Mouse (Mus musculus): ENCODE data around the gene Ahnak2. TPM values are rescaled to one million over a fixed set of nuclear protein-coding genes. Genes with fewer than 3 reads are reported as not detected.

The Ahnak2 gene
- polyA plus RNA-seq, 1 experiment from 2014 or later: 1.3 TPM

GRCm38 (mm10) chr12:112762018-112762417, 40.4 kb downstream of the Ahnak2 start:
- Histone ChIP-seq H3K4me2 (no peak overlapping the region), H3K4me3 (no peak overlapping the region), H3K9ac (no peak overlapping the region), H3K36me3 (replicated peaks) (no peaks in the 10 kb centered on the region), H3K4me1 (no peaks in the 10 kb centered on the region), H3K27me3 (replicated peaks) (no peaks in the 10 kb centered on the region), H3K27ac (no peak overlapping the region), H3K9me3 (no peaks in the 10 kb centered on the region)
- no peak for ATAC-seq (replicated peaks)
- 90% methylated on average over 3 of the region's 3 CpGs for WGBS

- WGBS: 87% methylated on average over 4 of the region's 4 CpGs
- H3K4me1 ChIP-seq: no peaks in the 10 kb centered on the region
- no peak overlapping the region for H3K9ac ChIP-seq
- no peak overlapping the region for H3K27ac ChIP-seq
- H3K4me2 ChIP-seq: no peak overlapping the region
- ATAC-seq (replicated peaks): no peak
- H3K4me3 ChIP-seq: no peak overlapping the region
- no peaks in the 10 kb centered on the region for H3K9me3 ChIP-seq
- H3K27me3 ChIP-seq (replicated peaks): no peaks in the 10 kb centered on the region
- H3K36me3 ChIP-seq (replicated peaks): no peaks in the 10 kb centered on the region
Observed at GRCm38 (mm10) chr12:112761411-112761810, 41.0 kb downstream of the Ahnak2 start.

- Histone ChIP-seq H3K4me3 (no peak within 1 kb of the TSS), H3K4me2 (no peak within 1 kb of the TSS), H3K27me3 (replicated peaks) (no peaks in the 10 kb centered on the region), H3K4me1 (no peaks in the 10 kb centered on the region), H3K9ac (no peak within 1 kb of the TSS), H3K9me3 (no peaks in the 10 kb centered on the region), H3K36me3 (replicated peaks) (no peaks in the 10 kb centered on the region), H3K27ac (no peak within 1 kb of the TSS)
- ATAC-seq (replicated peaks): no peak
- WGBS: 47% methylated on average over 4 of the region's 4 CpGs
Observed at GRCm38 (mm10) chr12:112760154-112760926, 42.1 kb downstream of the Ahnak2 start, which contains the start of gene Pld4. Gene Pld4, plus strand, starts transcription at chr12:112760655.

- no peak overlapping the region for H3K4me3 ChIP-seq
- H3K36me3 ChIP-seq (replicated peaks): no peaks in the 10 kb centered on the region
- no peaks in the 10 kb centered on the region for H3K4me1 ChIP-seq
- H3K4me2 ChIP-seq: no peak overlapping the region
- ATAC-seq (replicated peaks): no peak
- WGBS: 90% methylated on average over 3 of the region's 3 CpGs
- H3K27me3 ChIP-seq (replicated peaks): no peaks in the 10 kb centered on the region
- no peak overlapping the region for H3K9ac ChIP-seq
- no peaks in the 10 kb centered on the region for H3K9me3 ChIP-seq
- no peak overlapping the region for H3K27ac ChIP-seq
Observed at GRCm38 (mm10) chr12:112759471-112759870, 43.0 kb downstream of the Ahnak2 start.

GRCm38 (mm10) chr12:112757896-112758295, 44.6 kb downstream of the Ahnak2 start:
- Histone ChIP-seq H3K27ac (no peak overlapping the region), H3K4me2 (no peak overlapping the region), H3K9ac (no peak overlapping the region), H3K36me3 (replicated peaks) (no peaks in the 10 kb centered on the region), H3K9me3 (no peaks in the 10 kb centered on the region), H3K4me1 (no peaks in the 10 kb centered on the region), H3K27me3 (replicated peaks) (no peaks in the 10 kb centered on the region), H3K4me3 (no peak overlapping the region)
- ATAC-seq (replicated peaks): no peak
- WGBS: 95% methylated on average over 5 of the region's 5 CpGs

- 68% methylated on average over 4 of the region's 4 CpGs for WGBS
- no peaks in the 10 kb centered on the region for H3K4me1 ChIP-seq
Observed at GRCm38 (mm10) chr12:112755900-112756299, 46.6 kb downstream of the Ahnak2 start.

GRCm38 (mm10) chr12:112752399-112752798, 50.1 kb downstream of the Ahnak2 start:
- Histone ChIP-seq H3K4me1 (peaks cover 7% of the 10 kb centered on the region), H3K9me3 (no peaks in the 10 kb centered on the region), H3K9ac (no peak overlapping the region), H3K4me2 (no peak overlapping the region), H3K27me3 (replicated peaks) (no peaks in the 10 kb centered on the region), H3K36me3 (replicated peaks) (no peaks in the 10 kb centered on the region), H3K4me3 (no peak overlapping the region), H3K27ac (no peak overlapping the region)
- WGBS: 57% methylated on average over 2 of the region's 2 CpGs
- no peak for ATAC-seq (replicated peaks)

More at GRCm38 (mm10) chr12:112755900-112756299, 46.6 kb downstream of the Ahnak2 start:
- no peak overlapping the region for H3K9ac ChIP-seq
- H3K4me2 ChIP-seq: no peak overlapping the region
- H3K27me3 ChIP-seq (replicated peaks): no peaks in the 10 kb centered on the region
- H3K9me3 ChIP-seq: no peaks in the 10 kb centered on the region
- H3K27ac ChIP-seq: no peak overlapping the region
- ATAC-seq (replicated peaks): no peak
- H3K36me3 ChIP-seq (replicated peaks): no peaks in the 10 kb centered on the region
- no peak overlapping the region for H3K4me3 ChIP-seq

GRCm38 (mm10) chr12:112750976-112751375, 51.5 kb downstream of the Ahnak2 start:
- H3K9me3 ChIP-seq: no peaks in the 10 kb centered on the region
- no peak overlapping the region for H3K4me2 ChIP-seq
- H3K9ac ChIP-seq: no peak overlapping the region
- H3K27ac ChIP-seq: no peak overlapping the region
- H3K36me3 ChIP-seq (replicated peaks): no peaks in the 10 kb centered on the region
- peaks cover 14% of the 10 kb centered on the region for H3K4me1 ChIP-seq
- H3K4me3 ChIP-seq: no peak overlapping the region
- no peak for ATAC-seq (replicated peaks)
- no peaks in the 10 kb centered on the region for H3K27me3 ChIP-seq (replicated peaks)
- WGBS: 88% methylated on average over 12 of the region's 12 CpGs

- H3K4me2 ChIP-seq: no peak overlapping the region
- H3K9me3 ChIP-seq: no peaks in the 10 kb centered on the region
- H3K27ac ChIP-seq: peak overlapping the region; percentile 86
- no peak overlapping the region for H3K4me3 ChIP-seq
- ATAC-seq (replicated peaks): peak; percentile 37
- no peaks in the 10 kb centered on the region for H3K27me3 ChIP-seq (replicated peaks)
- 72% methylated on average over 8 of the region's 8 CpGs for WGBS
- H3K4me1 ChIP-seq: peaks cover 14% of the 10 kb centered on the region
- H3K36me3 ChIP-seq (replicated peaks): peaks cover 13% of the 10 kb centered on the region; the same call in 1 of the 2 replicates
- peak overlapping the region; percentile 27 for H3K9ac ChIP-seq
Observed at GRCm38 (mm10) chr12:112747606-112747970, 54.9 kb downstream of the Ahnak2 start.

- no peaks in the 10 kb centered on the region for H3K27me3 ChIP-seq (replicated peaks)
- no peaks in the 10 kb centered on the region for H3K9me3 ChIP-seq
- no peak overlapping the region for H3K4me3 ChIP-seq
- WGBS: 15% methylated on average over 10 of the region's 10 CpGs
- peak overlapping the region; percentile 86 for H3K27ac ChIP-seq
- peak; percentile 68 for ATAC-seq (replicated peaks)
- peaks cover 14% of the 10 kb centered on the region for H3K4me1 ChIP-seq
- H3K4me2 ChIP-seq: peak overlapping the region; percentile 10; the same call in 1 of the 2 replicates
- H3K9ac ChIP-seq: peak overlapping the region; percentile 27; the same call in 1 of the 2 replicates
- peaks cover 13% of the 10 kb centered on the region; the same call in 1 of the 2 replicates for H3K36me3 ChIP-seq (replicated peaks)
Observed at GRCm38 (mm10) chr12:112746808-112747605, 55.5 kb downstream of the Ahnak2 start.

- H3K27ac ChIP-seq: peak overlapping the region; percentile 86; the same call in 1 of the 2 replicates
Observed at GRCm38 (mm10) chr12:112746461-112746807, 56.0 kb downstream of the Ahnak2 start.

GRCm38 (mm10) chr12:112745716-112746115, 56.7 kb downstream of the Ahnak2 start:
- Histone ChIP-seq H3K4me3 (no peak overlapping the region), H3K4me2 (no peak overlapping the region)
- no peak for ATAC-seq (replicated peaks)

More at GRCm38 (mm10) chr12:112746461-112746807, 56.0 kb downstream of the Ahnak2 start:
- Histone ChIP-seq H3K4me1 (peaks cover 14% of the 10 kb centered on the region), H3K4me2 (no peak overlapping the region), H3K9me3 (no peaks in the 10 kb centered on the region), H3K9ac (no peak overlapping the region), H3K4me3 (no peak overlapping the region), H3K36me3 (replicated peaks) (peaks cover 13% of the 10 kb centered on the region; the same call in 1 of the 2 replicates), H3K27me3 (replicated peaks) (no peaks in the 10 kb centered on the region)
- peak; percentile 31 for ATAC-seq (replicated peaks)
- 79% methylated on average over 4 of the region's 4 CpGs for WGBS

More at GRCm38 (mm10) chr12:112745716-112746115, 56.7 kb downstream of the Ahnak2 start:
- no peak overlapping the region for H3K27ac ChIP-seq
- WGBS: 91% methylated on average over 10 of the region's 10 CpGs
- H3K27me3 ChIP-seq (replicated peaks): no peaks in the 10 kb centered on the region
- H3K9me3 ChIP-seq: no peaks in the 10 kb centered on the region
- no peak overlapping the region for H3K9ac ChIP-seq
- H3K36me3 ChIP-seq (replicated peaks): peaks cover 16% of the 10 kb centered on the region; the same call in 1 of the 2 replicates
- peaks cover 14% of the 10 kb centered on the region for H3K4me1 ChIP-seq
